Mouse (Mus musculus) testis, adult 2 months (tissue): ENCODE measurements around the gene Kcnk15. TPM values are rescaled to one million over a fixed set of nuclear protein-coding genes. Genes with fewer than 3 reads are reported as not detected.

Experiments used
- H3K27ac ChIP-seq: fragments of 200-500 bp; 2 replicates; pipeline ENCODE4 v1.5.1; 2012; ENCODE audit warnings: low read depth, low read length; ENCODE audit not compliant: control insufficient read depth, insufficient read depth
- H3K27me3 ChIP-seq: fragments of 200-500 bp; 2 replicates; pipeline ENCODE4 v1.6.1; 2012; ENCODE audit warnings: mild to moderate bottlenecking, low read length, moderate library complexity; ENCODE audit not compliant: control insufficient read depth, insufficient read depth
- H3K36me3 ChIP-seq: fragments of 200-500 bp; 2 replicates; pipeline ENCODE4 v1.6.1; 2012; ENCODE audit warnings: mild to moderate bottlenecking, low read length; ENCODE audit not compliant: control insufficient read depth, insufficient read depth
- H3K4me1 ChIP-seq: fragments of 200-500 bp; 2 replicates; pipeline ENCODE4 v1.6.1; 2012; ENCODE audit warnings: low read length; ENCODE audit not compliant: control insufficient read depth, insufficient read depth
- H3K4me3 ChIP-seq: fragments of 200-500 bp; 2 replicates; pipeline ENCODE4 v1.5.1; 2012; ENCODE audit warnings: low read depth, mild to moderate bottlenecking, low read length, moderate library complexity, mixed read lengths; ENCODE audit not compliant: control insufficient read depth
- CTCF ChIP-seq: fragments of 200-500 bp; IDR thresholded peaks from 2 replicates; pipeline ENCODE4 v1.5.1; 2012; ENCODE audit warnings: low read depth, mild to moderate bottlenecking, inconsistent platforms, low read length, moderate library complexity; ENCODE audit not compliant: control insufficient read depth, insufficient read depth, insufficient replicate concordance
- POLR2A ChIP-seq: fragments of 200-500 bp; IDR thresholded peaks from 2 replicates; pipeline ENCODE4 v1.6.1; 2012; ENCODE audit warnings: low read depth, mild to moderate bottlenecking, inconsistent platforms, low read length, moderate library complexity; ENCODE audit not compliant: control insufficient read depth
- polyA plus RNA-seq: library from polyadenylated mRNA; depleted of rRNA; stranded (reverse); fragments of >200 nt; gene quantifications from 2 replicates; pipeline ENCODE4 v1.2.3, GENCODE M21; 2012; rRNA removed

The Kcnk15 gene
- not detected in 2 replicates for polyA plus RNA-seq

DNA sequence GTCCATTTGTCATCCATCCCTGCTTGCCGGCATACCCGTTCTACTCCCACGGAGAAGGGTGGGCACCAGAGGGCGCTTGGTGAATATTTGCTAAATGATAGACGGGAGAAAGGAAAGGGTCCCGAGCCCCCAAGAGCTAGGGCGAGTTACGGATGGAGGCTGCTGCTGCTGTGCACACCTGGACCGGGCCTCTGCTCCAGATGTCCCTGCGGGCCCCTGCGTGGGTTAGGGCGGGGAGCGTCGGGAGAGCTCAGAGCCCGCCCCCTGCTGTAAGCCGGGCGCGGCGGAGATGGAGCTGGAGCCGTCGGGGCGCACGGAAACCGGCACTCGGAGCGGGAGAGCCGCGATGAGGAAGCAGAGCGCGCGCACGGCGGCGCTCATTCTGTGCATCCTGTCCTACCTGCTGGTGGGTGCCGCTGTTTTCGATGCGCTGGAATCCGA, at the start of gene Kcnk15:
Kcnk15 (plus strand) TSS at position 191 of the 441 bp plus-strand sequence.
- Histone ChIP-seq H3K27me3 (no peaks in the 10 kb centered on the region; the same call in 1 of the 2 replicates), H3K4me1 (peaks cover 16% of the 10 kb centered on the region), H3K4me3 (peak within 1 kb of the TSS; percentile 38), H3K27ac (no peak within 1 kb of the TSS), H3K36me3 (no peaks in the 10 kb centered on the region)
- TF ChIP-seq CTCF (no peak), POLR2A (no peak)

GRCm38 (mm10) chr2:163803838-163804237, 49.6 kb upstream of the Kcnk15 start:
- Histone ChIP-seq H3K4me1 (0 out of 2 replicates have a peak, but pooled peaks cover 2% of the 10 kb centered on the region), H3K4me3 (no peak overlapping the region), H3K27ac (no peak overlapping the region), H3K27me3 (no peaks in the 10 kb centered on the region), H3K36me3 (no peaks in the 10 kb centered on the region)
- TF ChIP-seq POLR2A (no peak), CTCF (no peak)

GRCm38 (mm10) chr2:163809166-163809565, 44.3 kb upstream of the Kcnk15 start:
- Histone ChIP-seq H3K27me3 (no peaks in the 10 kb centered on the region), H3K36me3 (no peaks in the 10 kb centered on the region), H3K4me3 (no peak overlapping the region), H3K27ac (no peak overlapping the region), H3K4me1 (no peaks in the 10 kb centered on the region)
- TF ChIP-seq CTCF (no peak), POLR2A (no peak)

DNA sequence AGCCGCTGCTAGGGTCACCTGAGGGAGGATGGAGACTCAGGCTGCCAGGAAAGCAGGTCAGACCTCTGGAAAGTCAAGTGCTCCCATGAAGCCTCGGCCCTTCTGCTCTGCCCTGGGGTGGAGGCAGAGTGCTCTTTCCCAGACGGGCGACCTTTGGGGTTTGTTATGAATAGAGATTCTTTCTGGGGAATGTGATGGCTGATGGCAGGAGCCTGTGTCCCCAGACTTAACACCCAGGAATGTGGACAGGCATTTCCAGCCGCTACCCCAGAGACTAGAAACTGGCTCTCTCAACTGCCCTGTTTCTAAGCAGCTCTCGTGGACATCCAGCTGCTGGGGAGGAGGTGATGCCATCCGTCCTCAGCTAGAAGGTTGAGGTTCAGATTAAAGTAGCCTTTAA, 43.7 kb upstream of the Kcnk15 start:
- no peaks in the 10 kb centered on the region for H3K4me1 ChIP-seq
- H3K4me3 ChIP-seq = no peak overlapping the region
- H3K27ac ChIP-seq = no peak overlapping the region
- no peak for TF ChIP-seq CTCF
- TF ChIP-seq POLR2A = no peak
- H3K27me3 ChIP-seq = no peaks in the 10 kb centered on the region
- H3K36me3 ChIP-seq = no peaks in the 10 kb centered on the region

- TF ChIP-seq POLR2A (no peak), CTCF (no peak)
- no peaks in the 10 kb centered on the region for H3K27me3 ChIP-seq
- no peaks in the 10 kb centered on the region for H3K36me3 ChIP-seq
- H3K4me3 ChIP-seq = no peak overlapping the region
- H3K4me1 ChIP-seq = no peaks in the 10 kb centered on the region
- no peak overlapping the region for H3K27ac ChIP-seq
Observed at GRCm38 (mm10) chr2:163813077-163813476, 40.4 kb upstream of the Kcnk15 start.

- Histone ChIP-seq H3K27me3 (no peaks in the 10 kb centered on the region), H3K4me3 (no peak overlapping the region), H3K27ac (no peak overlapping the region), H3K36me3 (no peaks in the 10 kb centered on the region), H3K4me1 (no peaks in the 10 kb centered on the region)
- TF ChIP-seq POLR2A (no peak), CTCF (no peak)
Observed at GRCm38 (mm10) chr2:163814739-163815465, 38.5 kb upstream of the Kcnk15 start.

GRCm38 (mm10) chr2:163820607-163821006, 32.8 kb upstream of the Kcnk15 start, which contains the start of gene Ccn5:
TSS of gene Ccn5 (plus strand) at chr2:163820861.
- Histone ChIP-seq H3K4me1 (no peaks in the 10 kb centered on the region; the same call in 1 of the 2 replicates), H3K27ac (peak within 1 kb of the TSS; percentile 7; the same call in 1 of the 2 replicates), H3K4me3 (no peak within 1 kb of the TSS), H3K36me3 (no peaks in the 10 kb centered on the region), H3K27me3 (no peaks in the 10 kb centered on the region)
- TF ChIP-seq CTCF = no peak
